Mouse (Mus musculus) kidney, adult 10 weeks (tissue): ENCODE measurements around the gene Olfr430. TPM values are rescaled to one million over a fixed set of nuclear protein-coding genes. Genes with fewer than 3 reads are reported as not detected.

Source experiments
- polyA plus RNA-seq: library from polyadenylated mRNA; stranded (reverse); fragments of 350-450 nt; fragmentation: Illumina TruSeq; extraction: RNeasy Lipid Tissue Mini Kit (QIAGEN cat#74804); gene quantifications from one replicate; pipeline ENCODE4 v1.2.3, GENCODE M21; 2014; ENCODE audit warnings: low read depth, low replicate concordance

The Olfr430 gene
- polyA plus RNA-seq = not detected

DNA sequence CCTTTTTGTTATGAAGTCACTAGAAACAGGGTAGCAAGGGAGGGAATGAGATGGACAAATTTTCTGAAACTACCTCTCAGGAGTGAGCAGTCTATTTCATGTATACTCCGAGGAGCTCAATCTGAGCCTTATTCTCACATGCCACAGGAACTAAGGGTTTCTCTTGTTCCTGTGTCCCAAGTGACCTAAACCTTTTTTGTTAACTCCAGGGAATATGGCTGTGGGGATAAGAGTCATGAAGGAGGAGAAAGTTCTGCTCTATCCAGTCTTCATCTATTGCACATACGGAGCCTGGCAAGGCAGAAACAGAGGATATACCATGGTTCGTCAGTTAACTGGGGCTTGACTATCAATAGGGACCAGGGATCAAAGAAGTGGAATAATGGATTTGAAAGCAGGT, at the start of gene Olfr430:
Gene Olfr430 (plus strand): TSS at position 301 of the 400 bp plus-strand sequence.

DNA sequence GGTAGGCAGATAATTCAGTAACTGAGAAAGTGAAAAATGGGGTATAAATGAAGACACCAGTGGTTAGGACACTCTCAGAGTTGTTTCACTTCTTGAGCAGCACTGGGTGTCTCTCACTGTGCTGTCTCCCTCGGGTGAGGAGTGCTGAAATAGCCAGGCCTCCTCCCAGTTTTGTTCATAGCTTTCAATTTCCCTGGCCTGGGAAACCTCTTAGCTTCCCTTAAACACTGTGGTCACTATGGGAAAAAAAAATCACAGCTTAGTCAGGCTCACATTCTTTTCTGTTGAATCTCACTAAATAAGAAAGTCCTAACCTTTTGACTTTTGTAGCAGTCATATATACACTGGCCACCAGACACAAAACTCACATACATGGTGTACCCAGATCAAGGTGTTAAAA, 34.7 kb upstream of the Olfr430 start, which contains the start of gene Ifi205:
Gene Ifi205 (minus strand): TSS at position 113 of the 400 bp plus-strand sequence.

DNA sequence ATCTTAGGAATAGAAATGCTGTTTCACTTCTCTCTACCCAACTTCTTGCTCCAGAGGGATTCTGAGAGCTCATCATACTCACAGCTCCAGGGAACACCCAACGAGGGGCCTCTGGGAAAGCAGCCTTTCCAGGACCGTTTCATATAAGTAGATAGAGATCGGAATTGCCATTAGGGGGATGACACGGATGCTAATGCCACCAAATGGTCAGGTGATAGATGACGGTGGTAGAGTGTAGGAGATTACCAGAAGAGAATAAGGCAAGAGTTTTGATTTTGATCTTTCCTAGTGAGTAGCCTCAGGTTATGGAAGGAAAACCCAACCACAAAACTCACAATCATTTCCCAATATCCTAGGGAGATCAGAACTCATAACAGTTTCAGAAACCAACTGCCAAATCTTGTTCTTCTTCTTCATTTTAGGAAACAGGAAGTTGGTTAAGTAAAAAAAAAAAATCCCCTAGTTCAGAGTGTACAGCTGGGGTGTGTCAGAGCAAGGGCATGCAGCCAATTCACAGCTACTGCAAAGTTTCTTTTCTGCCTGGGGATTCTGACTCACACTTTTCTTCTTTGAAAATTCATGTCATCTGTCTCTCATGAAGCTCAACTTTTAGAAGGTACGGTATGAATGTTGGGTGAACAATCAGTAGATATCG, 25.8 kb upstream of the Olfr430 start, which contains the start of gene Olfr433:
Gene Olfr433 (plus strand): TSS at position 183 of the 655 bp plus-strand sequence.

DNA sequence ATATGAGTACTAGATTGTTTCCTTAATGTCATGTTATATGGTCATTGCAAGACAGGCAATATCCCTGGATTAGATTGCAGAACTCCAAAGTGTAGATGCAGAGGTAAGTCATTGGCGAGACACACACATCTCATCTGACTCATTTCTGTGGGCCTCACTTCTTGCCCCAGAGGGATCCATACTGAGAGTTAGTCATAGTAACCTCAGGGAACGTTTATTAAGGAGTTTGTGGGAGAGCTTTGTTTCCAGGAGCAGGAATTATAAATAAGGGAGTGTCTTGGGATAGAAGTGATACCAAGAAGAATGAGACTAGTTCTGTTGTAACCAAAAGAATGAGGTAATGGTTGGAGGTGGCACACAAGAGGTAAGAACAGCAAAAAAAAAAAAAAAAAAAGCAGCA, 17.5 kb upstream of the Olfr430 start, which contains the start of gene Olfr432:
Gene Olfr432 (plus strand): TSS at position 313 of the 400 bp plus-strand sequence.

DNA sequence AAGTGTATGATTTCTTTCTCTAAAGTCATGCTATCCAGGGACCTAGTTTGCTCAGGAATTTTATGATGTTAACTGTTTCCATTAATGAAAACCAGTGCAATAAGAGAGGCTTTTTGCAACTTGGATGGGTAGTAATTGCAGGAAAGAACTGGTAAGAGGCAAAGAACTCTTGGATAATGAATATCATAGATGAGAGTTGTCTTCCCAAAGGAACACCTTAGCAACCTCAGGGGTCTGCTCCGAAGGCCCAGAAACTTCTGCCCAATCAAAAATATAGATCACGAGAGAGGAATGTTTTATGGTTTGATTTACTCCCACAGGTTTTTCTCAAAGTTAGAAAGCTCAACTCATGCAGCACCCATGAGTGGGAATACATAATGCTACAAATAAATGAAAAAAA, 17.6 kb downstream of the Olfr430 start, which contains the start of gene Olfr429:
Gene Olfr429 (plus strand): TSS at position 301 of the 400 bp plus-strand sequence.

DNA sequence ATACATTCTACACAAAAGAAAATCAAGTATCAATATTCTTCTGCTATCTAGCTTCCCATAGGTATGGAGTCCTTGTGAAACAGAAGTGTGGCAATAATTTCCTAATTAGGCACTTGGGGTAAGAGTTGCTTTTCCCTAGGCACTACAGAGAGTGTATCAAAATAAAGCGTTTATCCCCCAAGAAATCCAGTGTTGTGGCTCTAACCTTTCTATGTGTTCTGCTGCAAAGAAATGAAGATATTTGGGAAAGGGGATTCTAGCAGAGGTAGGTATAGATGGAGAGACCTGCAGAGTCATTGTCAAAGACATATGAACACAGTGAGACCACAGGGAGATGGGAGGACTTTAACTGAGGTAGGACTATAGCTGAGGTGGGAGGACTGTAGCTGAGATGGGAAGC, 30.2 kb downstream of the Olfr430 start, which contains the start of gene Olfr427:
Gene Olfr427 (plus strand): TSS at position 301 of the 400 bp plus-strand sequence.

DNA sequence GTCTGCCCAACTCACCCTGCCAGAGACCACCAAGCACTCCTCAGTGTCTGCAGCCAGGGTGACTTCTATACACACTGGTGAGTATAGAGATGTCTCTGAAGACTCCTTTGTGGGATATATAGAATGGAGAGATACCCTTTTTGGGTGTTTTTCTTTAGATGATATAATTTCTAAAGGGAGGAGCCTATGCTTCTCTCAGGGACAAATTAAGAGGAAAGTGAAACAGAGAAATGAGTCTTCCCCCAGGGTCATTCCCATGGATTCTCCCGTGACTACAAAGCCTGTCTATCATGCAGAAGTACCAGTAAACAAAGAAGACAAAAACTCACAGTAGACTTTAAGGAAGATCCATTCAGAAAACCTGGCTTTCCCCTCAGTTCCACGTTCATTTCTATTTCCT, 54.7 kb downstream of the Olfr430 start, which contains the start of gene Olfr231:
Gene Olfr231 (minus strand): TSS at position 101 of the 400 bp plus-strand sequence.

Other genes with a start within 250 kb of the Olfr430 start
- 7.2 TPM for gene Ifi211, start 153.6 kb upstream of the Olfr430 start, polyA plus RNA-seq
- 49.2 TPM for gene Mndal, start 124.1 kb upstream of the Olfr430 start, polyA plus RNA-seq
- 42.1 TPM for gene Ifi203, start 123.9 kb upstream of the Olfr430 start, polyA plus RNA-seq
- gene Ifi202b, start 83.9 kb upstream of the Olfr430 start, polyA plus RNA-seq = not detected
- 2.0 TPM for gene Ifi205, start 34.8 kb upstream of the Olfr430 start, polyA plus RNA-seq
- not detected for gene Olfr433, start 25.9 kb upstream of the Olfr430 start, polyA plus RNA-seq
- gene Olfr432, start 17.4 kb upstream of the Olfr430 start, polyA plus RNA-seq = not detected
- gene Olfr429, start 17.7 kb downstream of the Olfr430 start, polyA plus RNA-seq = not detected
- not detected for gene Olfr427, start 30.3 kb downstream of the Olfr430 start, polyA plus RNA-seq
- not detected for gene Olfr231, start 54.6 kb downstream of the Olfr430 start, polyA plus RNA-seq
- gene Olfr424, start 64.9 kb downstream of the Olfr430 start, polyA plus RNA-seq = not detected
- gene Olfr420, start 89.0 kb downstream of the Olfr430 start, polyA plus RNA-seq = not detected
- not detected for gene Spta1, start 106.2 kb downstream of the Olfr430 start, polyA plus RNA-seq
- not detected for gene Olfr419, start 185.5 kb downstream of the Olfr430 start, polyA plus RNA-seq